Mouse (Mus musculus): ENCODE measurements around the gene Apeh. TPM values are rescaled to one million over a fixed set of nuclear protein-coding genes. Genes with fewer than 3 reads are reported as not detected.

The Apeh gene
- total and polyA plus RNA-seq, 3 experiments = 69.0 to 76.1 TPM; not detected in 1

GRCm38 (mm10) chr9:108129042-108129948, 34.9 kb upstream of the Apeh start:
- no peak overlapping the region for H3K27ac ChIP-seq (ENCODE audit: control insufficient read depth, low read depth, low read length)
- peaks cover 3 to 10% of the 10 kb centered on the region in 2 experiments; a peak in 3 of 4 replicates for H3K4me1 ChIP-seq (ENCODE audit: control insufficient read depth in 1 of 2, insufficient read depth in 2 of 2, low read length in 2 of 2)
- H3K36me3 ChIP-seq (ENCODE audit: control insufficient read depth in 1 of 2, insufficient read depth in 2 of 2, low read length in 2 of 2) = no peaks in the 10 kb centered on the region; a peak in 1 of 4 replicates
- H3K4me3 ChIP-seq (ENCODE audit: control insufficient read depth in 1 of 2, insufficient read depth in 1 of 2, low read depth in 2 of 2, low read length in 2 of 2) = no peak overlapping the region
- no peaks in the 10 kb centered on the region for H3K79me2 ChIP-seq (ENCODE audit: control insufficient read depth, insufficient read depth, low read length, poor library complexity)
- H3K9me3 ChIP-seq (replicated peaks; ENCODE audit: insufficient read depth, low read length) = no peaks in the 10 kb centered on the region
- no peak overlapping the region for H3K9ac ChIP-seq (ENCODE audit: control insufficient read depth, low read depth, low read length, poor library complexity, severe bottlenecking)
- DNase-seq (ENCODE audit: low read depth, low spot score) = peak; percentile 33
- TF ChIP-seq USF2 (IDR thresholded peaks at IDR 0.05; ENCODE audit: borderline replicate concordance in 1 of 2, insufficient read depth in 1 of 2, low read depth in 1 of 2, low read length in 2 of 2) (no peak), EP300 (IDR thresholded peaks at IDR 0.05; ENCODE audit: low read depth in 1 of 2, low read length in 2 of 2) (no peak), POLR2A (IDR thresholded peaks at IDR 0.05; ENCODE audit: control insufficient read depth in 1 of 2, insufficient read depth in 1 of 2, low read depth in 1 of 2, low read length in 2 of 2, poor library complexity in 1 of 2) (0 out of 4 replicates have a peak, but pooled peaks of 1 of the 2 experiments have one; percentile 10), KAT2A (conservative IDR thresholded peaks at IDR 0.05; ENCODE audit: low read depth, low read length) (no peak), TBP (IDR thresholded peaks at IDR 0.05; ENCODE audit: low read depth, low read length) (0 out of 2 replicates have a peak, but pooled peaks have one; percentile 46), RCOR1 (IDR thresholded peaks at IDR 0.05; ENCODE audit: low read depth, low read length) (no peak)
- no peaks in the 10 kb centered on the region for H3K27me3 ChIP-seq (ENCODE audit: control insufficient read depth in 1 of 2, insufficient read depth in 2 of 2, low read length in 2 of 2)

- Histone ChIP-seq H3K27ac (ENCODE audit: control insufficient read depth, low read depth, low read length) (no peak overlapping the region), H3K4me1 (ENCODE audit: control insufficient read depth in 1 of 2, insufficient read depth in 2 of 2, low read length in 2 of 2) (peaks cover 3 to 10% of the 10 kb centered on the region in 2 experiments; a peak in 3 of 4 replicates), H3K27me3 (ENCODE audit: control insufficient read depth in 1 of 2, insufficient read depth in 2 of 2, low read length in 2 of 2) (no peaks in the 10 kb centered on the region)
Measured at GRCm38 (mm10) chr9:108128248-108128647, 33.8 kb upstream of the Apeh start.

More at GRCm38 (mm10) chr9:108128248-108128647, 33.8 kb upstream of the Apeh start:
- Histone ChIP-seq H3K36me3 (ENCODE audit: control insufficient read depth in 1 of 2, insufficient read depth in 2 of 2, low read length in 2 of 2) (no peaks in the 10 kb centered on the region; a peak in 1 of 4 replicates), H3K9me3 (replicated peaks; ENCODE audit: insufficient read depth, low read length) (no peaks in the 10 kb centered on the region), H3K4me3 (ENCODE audit: control insufficient read depth in 1 of 2, insufficient read depth in 1 of 2, low read depth in 2 of 2, low read length in 2 of 2) (no peak overlapping the region), H3K9ac (ENCODE audit: control insufficient read depth, low read depth, low read length, poor library complexity, severe bottlenecking) (no peak overlapping the region), H3K79me2 (ENCODE audit: control insufficient read depth, insufficient read depth, low read length, poor library complexity) (no peaks in the 10 kb centered on the region)
- TF ChIP-seq UBTF (IDR thresholded peaks at IDR 0.05; ENCODE audit: borderline replicate concordance, insufficient read depth, low read depth, low read length) = no peak
- TF ChIP-seq SMC3 (IDR thresholded peaks at IDR 0.05; ENCODE audit: low read depth, low read length) = no peak
- TF ChIP-seq TCF12 (IDR thresholded peaks at IDR 0.05; ENCODE audit: low read depth, low read length) = no peak
- TF ChIP-seq MYB (IDR thresholded peaks at IDR 0.05; ENCODE audit: low read depth, low read length) = no peak
- TF ChIP-seq MAFK (IDR thresholded peaks at IDR 0.05; ENCODE audit: borderline replicate concordance, low read depth, low read length) = no peak
- TF ChIP-seq NRF1 (IDR thresholded peaks at IDR 0.05; ENCODE audit: insufficient read depth, low read depth, low read length, poor library complexity, severe bottlenecking) = no peak
- no peak for TF ChIP-seq USF1 (IDR thresholded peaks at IDR 0.05; ENCODE audit: low read depth, low read length)
- no peak for TF ChIP-seq TBP (IDR thresholded peaks at IDR 0.05; ENCODE audit: low read depth, low read length)
- no peak for TF ChIP-seq ZNF384 (IDR thresholded peaks at IDR 0.05; ENCODE audit: low read depth, low read length)
- TF ChIP-seq CTCF (IDR thresholded peaks at IDR 0.05 in 2 of 3, conservative IDR thresholded peaks at IDR 0.05 in 1 of 3; ENCODE audit: control insufficient read depth in 1 of 3, insufficient read depth in 1 of 3, low read depth in 2 of 3, low read length in 3 of 3, poor library complexity in 1 of 3, severe bottlenecking in 1 of 3) = no peak
- no peak for DNase-seq (ENCODE audit: low read depth, low spot score)
